Mouse (Mus musculus): ENCODE data around the gene Atp13a5. TPM values are rescaled to one million over a fixed set of nuclear protein-coding genes. Genes with fewer than 3 reads are reported as not detected.

Atp13a5 gene
- total RNA-seq (2014; fragmentation: Nextera tagmentation): not detected in 2 replicates
- total RNA-seq (2017): 0.05 TPM in 1 of 2 replicates, not detected in the other
- not detected in 2 replicates for polyA plus RNA-seq (2012)

DNA sequence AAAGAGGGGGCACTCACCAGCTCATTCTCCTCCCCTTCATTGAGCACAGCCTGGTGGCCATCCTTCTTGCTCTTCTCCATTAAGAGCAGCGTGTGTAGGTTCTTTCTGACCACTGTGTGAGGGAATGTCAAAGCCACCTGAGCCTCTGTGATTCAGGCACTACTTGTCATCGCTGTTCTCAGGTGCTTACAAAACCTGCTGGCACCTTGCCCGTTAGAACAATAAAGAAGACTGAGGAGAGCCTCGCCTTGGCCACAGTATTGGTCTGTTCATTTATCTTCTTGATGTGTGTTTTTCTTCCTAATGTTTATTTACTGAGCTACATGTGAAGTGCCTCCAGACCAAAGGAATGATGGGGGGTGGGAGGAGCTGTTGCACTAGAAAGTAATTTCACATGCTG, at the start of gene Atp13a5:
TSS of gene Atp13a5 (minus strand) at position 275 of the 400 bp plus-strand sequence.
- TF ChIP-seq CTCF (IDR thresholded peaks at IDR 0.05; ENCODE audit: low read depth, low read length): no peak
- no peak for TF ChIP-seq POLR2AphosphoS5 (IDR thresholded peaks at IDR 0.05; ENCODE audit: insufficient replicate concordance, low read depth, low read length)
- no peak for TF ChIP-seq GATA2 (IDR thresholded peaks at IDR 0.05; ENCODE audit: borderline replicate concordance, low read depth, low read length)
- no peak for TF ChIP-seq GATA1 (IDR thresholded peaks at IDR 0.05; ENCODE audit: borderline replicate concordance, low read length)
- DNase-seq (ENCODE audit: low spot score): no peak
- no peaks in the 10 kb centered on the region for H3K27me3 ChIP-seq (ENCODE audit: insufficient read depth, low read length)
- no peak for ATAC-seq (ENCODE audit: extremely low read depth, insufficient number of reproducible peaks, low FRiP score, poor library complexity, severe bottlenecking)
- no peaks in the 10 kb centered on the region for H3K9me3 ChIP-seq (replicated peaks)
- H3K4me1 ChIP-seq (ENCODE audit: insufficient read depth, low read depth, low read length): no peaks in the 10 kb centered on the region
- no peaks in the 10 kb centered on the region for H3K36me3 ChIP-seq (replicated peaks)
- no peak within 1 kb of the TSS for H3K4me3 ChIP-seq (ENCODE audit: low read depth, low read length)

- Histone ChIP-seq H3K9me3 (replicated peaks) (no peaks in the 10 kb centered on the region), H3K27me3 (ENCODE audit: insufficient read depth, low read length) (no peaks in the 10 kb centered on the region), H3K36me3 (replicated peaks) (no peaks in the 10 kb centered on the region), H3K4me3 (ENCODE audit: low read depth, low read length) (no peak overlapping the region), H3K4me1 (ENCODE audit: insufficient read depth, low read depth, low read length) (no peaks in the 10 kb centered on the region)
- ATAC-seq (ENCODE audit: extremely low read depth, insufficient number of reproducible peaks, low FRiP score, poor library complexity, severe bottlenecking) (no peak), DNase-seq (ENCODE audit: low spot score) (no peak)
- TF ChIP-seq TAL1 (conservative IDR thresholded peaks at IDR 0.05; ENCODE audit: low read depth, low read length): no peak
- TF ChIP-seq GATA2 (IDR thresholded peaks at IDR 0.05; ENCODE audit: borderline replicate concordance, low read depth, low read length): no peak
- no peak for TF ChIP-seq GATA1 (IDR thresholded peaks at IDR 0.05; ENCODE audit: borderline replicate concordance, low read length)
- no peak for TF ChIP-seq CTCF (IDR thresholded peaks at IDR 0.05; ENCODE audit: low read depth, low read length)
- no peak for TF ChIP-seq POLR2AphosphoS5 (IDR thresholded peaks at IDR 0.05; ENCODE audit: insufficient replicate concordance, low read depth, low read length)
Observed at GRCm38 (mm10) chr16:29414822-29415221, 36.3 kb upstream of the Atp13a5 start.

DNA sequence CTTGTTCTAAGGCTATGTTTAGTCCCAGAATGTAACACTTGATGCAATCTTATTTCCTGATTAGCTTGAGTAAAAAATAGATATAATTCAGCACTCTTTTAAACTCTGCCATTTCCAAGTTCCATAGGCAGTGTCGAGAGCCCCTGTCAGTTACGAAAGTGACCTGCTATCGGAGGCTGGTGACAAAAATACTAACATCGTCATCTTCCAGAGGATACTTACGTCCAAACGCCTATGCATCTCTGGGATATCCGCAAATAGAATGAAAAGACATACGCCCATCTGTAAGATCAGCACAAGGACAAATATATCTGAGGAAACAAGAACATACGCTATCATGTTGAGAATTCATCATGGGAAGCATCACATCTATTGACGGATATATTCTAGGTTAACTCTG, 28.8 kb upstream of the Atp13a5 start:
- no peaks in the 10 kb centered on the region for H3K4me1 ChIP-seq (ENCODE audit: insufficient read depth, low read depth, low read length)
- no peaks in the 10 kb centered on the region for H3K9me3 ChIP-seq (replicated peaks)
- no peaks in the 10 kb centered on the region for H3K36me3 ChIP-seq (replicated peaks)
- TF ChIP-seq POLR2AphosphoS5 (IDR thresholded peaks at IDR 0.05; ENCODE audit: insufficient replicate concordance, low read depth, low read length): no peak
- no peak for TF ChIP-seq GATA1 (IDR thresholded peaks at IDR 0.05; ENCODE audit: borderline replicate concordance, low read length)
- no peak for TF ChIP-seq GATA2 (IDR thresholded peaks at IDR 0.05; ENCODE audit: borderline replicate concordance, low read depth, low read length)
- TF ChIP-seq CTCF (IDR thresholded peaks at IDR 0.05; ENCODE audit: low read depth, low read length): no peak
- no peak for TF ChIP-seq TAL1 (conservative IDR thresholded peaks at IDR 0.05; ENCODE audit: low read depth, low read length)
- no peak overlapping the region for H3K4me3 ChIP-seq (ENCODE audit: low read depth, low read length)
- DNase-seq (ENCODE audit: low spot score) (no peak), ATAC-seq (ENCODE audit: extremely low read depth, insufficient number of reproducible peaks, low FRiP score, poor library complexity, severe bottlenecking) (no peak)
- no peaks in the 10 kb centered on the region for H3K27me3 ChIP-seq (ENCODE audit: insufficient read depth, low read length)

DNA sequence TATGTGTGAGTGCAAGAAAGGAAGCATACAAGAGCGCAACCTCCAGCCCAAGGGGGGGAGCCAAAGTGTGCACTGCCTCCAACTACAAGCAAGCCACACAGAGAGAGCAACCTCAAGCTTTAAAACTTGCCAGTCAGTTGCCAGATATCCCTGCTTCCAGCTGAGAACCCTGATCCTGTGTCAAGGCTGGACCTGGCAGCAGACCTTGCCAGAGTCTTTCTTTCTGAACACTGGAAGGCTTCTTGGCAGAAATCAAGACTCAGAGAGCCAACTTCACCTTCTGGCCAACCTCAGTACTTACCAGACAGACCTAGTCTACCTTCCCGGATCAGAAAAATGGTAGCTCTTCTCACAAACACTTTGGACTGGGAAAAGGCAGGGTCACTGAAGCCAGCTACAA, 20.5 kb upstream of the Atp13a5 start:
- no peaks in the 10 kb centered on the region for H3K27me3 ChIP-seq (ENCODE audit: insufficient read depth, low read length)
- no peaks in the 10 kb centered on the region for H3K4me1 ChIP-seq (ENCODE audit: insufficient read depth, low read depth, low read length)
- TF ChIP-seq TAL1 (conservative IDR thresholded peaks at IDR 0.05; ENCODE audit: low read depth, low read length) (no peak), CTCF (IDR thresholded peaks at IDR 0.05; ENCODE audit: low read depth, low read length) (no peak), GATA1 (IDR thresholded peaks at IDR 0.05; ENCODE audit: borderline replicate concordance, low read length) (no peak), GATA2 (IDR thresholded peaks at IDR 0.05; ENCODE audit: borderline replicate concordance, low read depth, low read length) (no peak), POLR2AphosphoS5 (IDR thresholded peaks at IDR 0.05; ENCODE audit: insufficient replicate concordance, low read depth, low read length) (no peak)
- ATAC-seq (ENCODE audit: extremely low read depth, insufficient number of reproducible peaks, low FRiP score, poor library complexity, severe bottlenecking) (no peak), DNase-seq (ENCODE audit: low spot score) (no peak)
- no peaks in the 10 kb centered on the region for H3K9me3 ChIP-seq (replicated peaks)
- H3K4me3 ChIP-seq (ENCODE audit: low read depth, low read length): no peak overlapping the region
- H3K36me3 ChIP-seq (replicated peaks): no peaks in the 10 kb centered on the region

- no peak for DNase-seq (ENCODE audit: low spot score)
- no peaks in the 10 kb centered on the region for H3K4me1 ChIP-seq (ENCODE audit: insufficient read depth, low read depth, low read length)
- H3K27me3 ChIP-seq (ENCODE audit: insufficient read depth, low read length): no peaks in the 10 kb centered on the region
- TF ChIP-seq GATA1 (IDR thresholded peaks at IDR 0.05; ENCODE audit: borderline replicate concordance, low read length) (no peak), GATA2 (IDR thresholded peaks at IDR 0.05; ENCODE audit: borderline replicate concordance, low read depth, low read length) (no peak), TAL1 (conservative IDR thresholded peaks at IDR 0.05; ENCODE audit: low read depth, low read length) (no peak), CTCF (IDR thresholded peaks at IDR 0.05; ENCODE audit: low read depth, low read length) (no peak), POLR2AphosphoS5 (IDR thresholded peaks at IDR 0.05; ENCODE audit: insufficient replicate concordance, low read depth, low read length) (no peak)
- no peaks in the 10 kb centered on the region for H3K36me3 ChIP-seq (replicated peaks)
- ATAC-seq (ENCODE audit: extremely low read depth, insufficient number of reproducible peaks, low FRiP score, poor library complexity, severe bottlenecking): no peak
- H3K4me3 ChIP-seq (ENCODE audit: low read depth, low read length): no peak overlapping the region
- no peaks in the 10 kb centered on the region for H3K9me3 ChIP-seq (replicated peaks)
Observed at GRCm38 (mm10) chr16:29384781-29385180, 6.2 kb upstream of the Atp13a5 start.

- ATAC-seq (ENCODE audit: extremely low read depth, insufficient number of reproducible peaks, low FRiP score, poor library complexity, severe bottlenecking): no peak
- no peak for TF ChIP-seq GATA1 (IDR thresholded peaks at IDR 0.05; ENCODE audit: borderline replicate concordance, low read length)
- Histone ChIP-seq H3K4me3 (ENCODE audit: low read depth, low read length) (no peak overlapping the region), H3K36me3 (replicated peaks) (no peaks in the 10 kb centered on the region), H3K4me1 (ENCODE audit: insufficient read depth, low read depth, low read length) (no peaks in the 10 kb centered on the region), H3K9me3 (replicated peaks) (no peaks in the 10 kb centered on the region), H3K27me3 (ENCODE audit: insufficient read depth, low read length) (no peaks in the 10 kb centered on the region)
- no peak for DNase-seq (ENCODE audit: low spot score)
Observed at GRCm38 (mm10) chr16:29374636-29375035, 3.9 kb downstream of the Atp13a5 start.
